Mouse (Mus musculus) MEL (cell line): ENCODE measurements around the gene Pcca. TPM values are rescaled to one million over a fixed set of nuclear protein-coding genes. Genes with fewer than 3 reads are reported as not detected.

Source experiments
- DNase-seq: peaks from one replicate; pipeline ENCODE4 v3.0.0; 2011; ENCODE audit warnings: low read depth, low spot score
- H3K27ac ChIP-seq: 2 replicates; pipeline ENCODE4 v1.5.1; 2012; ENCODE audit warnings: low read depth, mild to moderate bottlenecking, control low read depth, low read length, moderate library complexity; ENCODE audit not compliant: control insufficient read depth
- H3K27me3 ChIP-seq, 2 experiments: fragments of 150-350 bp in 1 of 2; sonication (generic) in 1 of 2; 2 replicates each; pipeline ENCODE4 v1.6.1; 2012; ENCODE audit warnings: low read length in 2 of 2, mild to moderate bottlenecking in 2 of 2, improper control_type of control experiment in 1 of 2, moderate library complexity in 1 of 2; ENCODE audit not compliant: insufficient read depth in 2 of 2, control insufficient read depth in 1 of 2
- H3K36me3 ChIP-seq, 2 experiments: 2 replicates each; pipeline ENCODE4 v1.6.1; 2012 to 2014; ENCODE audit warnings: low read length in 2 of 2, improper control_type of control experiment in 1 of 2, inconsistent platforms in 1 of 2, mild to moderate bottlenecking in 1 of 2; ENCODE audit not compliant: insufficient read depth in 2 of 2, control insufficient read depth in 1 of 2
- H3K4me1 ChIP-seq, 2 experiments: fragments of 150-350 bp in 1 of 2; sonication (generic) in 1 of 2; 2 replicates each; pipeline ENCODE4 v1.6.1; 2012; ENCODE audit warnings: low read length in 2 of 2, improper control_type of control experiment in 1 of 2, mild to moderate bottlenecking in 1 of 2; ENCODE audit not compliant: insufficient read depth in 2 of 2, control insufficient read depth in 1 of 2
- H3K4me3 ChIP-seq, 2 experiments: fragments of 150-350 bp in 1 of 2; sonication (generic) in 1 of 2; 2 replicates each; pipeline ENCODE4 v1.5.1; 2012; ENCODE audit warnings: low read depth in 2 of 2, low read length in 2 of 2, mild to moderate bottlenecking in 2 of 2, moderate library complexity in 2 of 2, control low read depth in 1 of 2, improper control_type of control experiment in 1 of 2; ENCODE audit not compliant: control insufficient read depth in 1 of 2, insufficient read depth in 1 of 2
- H3K79me2 ChIP-seq: 2 replicates; pipeline ENCODE4 v1.6.1; 2012; ENCODE audit warnings: mild to moderate bottlenecking, low read length, moderate library complexity; ENCODE audit not compliant: control insufficient read depth, poor library complexity, insufficient read depth
- H3K9ac ChIP-seq: 2 replicates; pipeline ENCODE4 v1.6.1; 2012; ENCODE audit warnings: low read depth, mild to moderate bottlenecking, control low read depth, low read length, moderate library complexity; ENCODE audit not compliant: control insufficient read depth, poor library complexity, severe bottlenecking
- H3K9me3 ChIP-seq: fragments of 150-350 bp; sonication (generic); replicated peaks from 2 replicates; pipeline ENCODE4 v1.6.1; 2012; ENCODE audit warnings: mild to moderate bottlenecking, low read length, improper control_type of control experiment, moderate library complexity; ENCODE audit not compliant: insufficient read depth
- BHLHE40 ChIP-seq: IDR thresholded peaks from 2 replicates; pipeline ENCODE4 v1.6.1; 2012; ENCODE audit warnings: low read depth, mild to moderate bottlenecking, inconsistent platforms, low read length, improper control_type of control experiment, borderline replicate concordance
- CHD2 ChIP-seq: IDR thresholded peaks from 2 replicates; pipeline ENCODE4 v1.6.1; 2011; ENCODE audit warnings: low read length, improper control_type of control experiment
- E2F4 ChIP-seq: IDR thresholded peaks from 2 replicates; pipeline ENCODE4 v1.6.1; 2011; ENCODE audit warnings: low read depth, low read length, improper control_type of control experiment, borderline replicate concordance
- ELF1 ChIP-seq: IDR thresholded peaks from 2 replicates; pipeline ENCODE4 v1.6.1; 2014; ENCODE audit warnings: low read depth, mild to moderate bottlenecking, inconsistent platforms, low read length, improper control_type of control experiment, moderate library complexity
- EP300 ChIP-seq, 2 experiments: IDR thresholded peaks; 2 replicates each; pipeline ENCODE4 v1.6.1; 2011; ENCODE audit warnings: improper control_type of control experiment in 2 of 2, low read length in 2 of 2, low read depth in 1 of 2, mild to moderate bottlenecking in 1 of 2
- ETS1 ChIP-seq: IDR thresholded peaks from 2 replicates; pipeline ENCODE4 v1.6.1; 2012; ENCODE audit warnings: low read depth, mild to moderate bottlenecking, inconsistent platforms, low read length, improper control_type of control experiment, moderate library complexity
- GABPA ChIP-seq: IDR thresholded peaks from 2 replicates; pipeline ENCODE4 v1.6.1; 2012; ENCODE audit warnings: low read depth, mild to moderate bottlenecking, inconsistent platforms, low read length, improper control_type of control experiment, moderate library complexity
- GATA1 ChIP-seq: IDR thresholded peaks from 2 replicates; pipeline ENCODE4 v1.6.1; 2011; ENCODE audit warnings: low read depth, low read length, improper control_type of control experiment
- JUND ChIP-seq: IDR thresholded peaks from 2 replicates; pipeline ENCODE4 v1.6.1; 2011; ENCODE audit warnings: low read depth, mild to moderate bottlenecking, improper control_type of control experiment, low read length
- KAT2A ChIP-seq: conservative IDR thresholded peaks from 2 replicates; pipeline ENCODE4 v1.6.1; 2012; ENCODE audit warnings: low read depth, low read length, improper control_type of control experiment, inconsistent platforms
- MEF2A ChIP-seq: IDR thresholded peaks from 2 replicates; pipeline ENCODE4 v1.6.1; 2014; ENCODE audit warnings: low read depth, mild to moderate bottlenecking, inconsistent platforms, low read length, improper control_type of control experiment; ENCODE audit not compliant: poor library complexity, insufficient replicate concordance, severe bottlenecking; ENCODE audit errors: extremely low read depth
- MYB ChIP-seq: IDR thresholded peaks from 2 replicates; pipeline ENCODE4 v1.6.1; 2011; ENCODE audit warnings: mild to moderate bottlenecking, low read depth, low read length, improper control_type of control experiment
- MYC ChIP-seq: IDR thresholded peaks from 2 replicates; pipeline ENCODE4 v1.6.1; 2011; ENCODE audit warnings: low read depth, mild to moderate bottlenecking, low read length, improper control_type of control experiment, moderate library complexity
- NELFE ChIP-seq: IDR thresholded peaks from 2 replicates; pipeline ENCODE4 v1.6.1; 2011; ENCODE audit warnings: low read depth, low read length, improper control_type of control experiment
- POLR2A ChIP-seq, 2 experiments: IDR thresholded peaks; 2 replicates each; pipeline ENCODE4 v1.6.1; 2011 to 2012; ENCODE audit warnings: low read length in 2 of 2, mild to moderate bottlenecking in 2 of 2, control low read depth in 1 of 2, improper control_type of control experiment in 1 of 2, low read depth in 1 of 2, moderate library complexity in 1 of 2; ENCODE audit not compliant: control insufficient read depth in 1 of 2, insufficient read depth in 1 of 2, poor library complexity in 1 of 2
- POLR2AphosphoS5 ChIP-seq: IDR thresholded peaks from 2 replicates; pipeline ENCODE4 v1.6.1; 2012; ENCODE audit warnings: low read depth, borderline replicate concordance, mild to moderate bottlenecking, inconsistent platforms, low read length, moderate library complexity, mixed read lengths
- RAD21 ChIP-seq: IDR thresholded peaks from 2 replicates; pipeline ENCODE4 v1.6.1; 2011; ENCODE audit warnings: mild to moderate bottlenecking, low read depth, low read length, improper control_type of control experiment
- RCOR1 ChIP-seq: IDR thresholded peaks from 2 replicates; pipeline ENCODE4 v1.6.1; 2012; ENCODE audit warnings: low read depth, mild to moderate bottlenecking, inconsistent platforms, low read length, improper control_type of control experiment
- TCF12 ChIP-seq: IDR thresholded peaks from 2 replicates; pipeline ENCODE4 v1.6.1; 2014; ENCODE audit warnings: low read depth, mild to moderate bottlenecking, inconsistent platforms, low read length, improper control_type of control experiment, moderate library complexity
- UBTF ChIP-seq: IDR thresholded peaks from 2 replicates; pipeline ENCODE4 v1.6.1; 2012; ENCODE audit warnings: low read depth, mild to moderate bottlenecking, inconsistent platforms, low read length, improper control_type of control experiment, moderate library complexity, borderline replicate concordance; ENCODE audit not compliant: insufficient read depth
- USF1 ChIP-seq: IDR thresholded peaks from 2 replicates; pipeline ENCODE4 v1.6.1; 2014; ENCODE audit warnings: low read depth, mild to moderate bottlenecking, inconsistent platforms, low read length, improper control_type of control experiment, moderate library complexity
- ZC3H11A ChIP-seq: IDR thresholded peaks from 2 replicates; pipeline ENCODE4 v1.6.1; 2012; ENCODE audit warnings: low read depth, mild to moderate bottlenecking, inconsistent platforms, low read length, improper control_type of control experiment
- ZKSCAN1 ChIP-seq: IDR thresholded peaks from 2 replicates; pipeline ENCODE4 v1.6.1; 2012; ENCODE audit warnings: low read depth, mild to moderate bottlenecking, inconsistent platforms, low read length, improper control_type of control experiment, moderate library complexity
- ZMIZ1 ChIP-seq: IDR thresholded peaks from 2 replicates; pipeline ENCODE4 v1.6.1; 2012; ENCODE audit warnings: low read depth, mild to moderate bottlenecking, inconsistent platforms, low read length, improper control_type of control experiment, moderate library complexity
- ZNF384 ChIP-seq: IDR thresholded peaks from 2 replicates; pipeline ENCODE4 v1.6.1; 2012; ENCODE audit warnings: low read depth, mild to moderate bottlenecking, inconsistent platforms, low read length, improper control_type of control experiment
- polyA plus RNA-seq, 2 experiments: library from polyadenylated mRNA; stranded (reverse) in 1 of 2; unstranded in 1 of 2; fragments of >175 nt in 1 of 2; fragments of >200 nt in 1 of 2; gene quantifications; 2 replicates each; pipeline versions ENCODE4 v1.2.1 to v1.2.4; 2012; ENCODE audit warnings: low replicate concordance in 2 of 2, low read depth in 1 of 2; ENCODE audit not compliant: insufficient read length in 2 of 2, insufficient read depth in 1 of 2, missing spikeins in 1 of 2
- total RNA-seq: library from RNA; depleted of rRNA; stranded (reverse); fragments of 300-350 nt; gene quantifications from 2 replicates; pipeline ENCODE4 v1.2.3, GENCODE M21; 2012

Pcca gene
- total and polyA plus RNA-seq, 3 experiments: 21.2 to 22.7 TPM; not detected in 1

GRCm38 (mm10) chr14:122639168-122639720 lies 105.1 kb downstream of the Pcca start:
- no peak overlapping the region for H3K27ac ChIP-seq
- H3K4me1 ChIP-seq: peaks cover 5 to 8% of the 10 kb centered on the region in 2 experiments
- no peak overlapping the region for H3K9ac ChIP-seq
- no peaks in the 10 kb centered on the region for H3K9me3 ChIP-seq
- no peak overlapping the region for H3K4me3 ChIP-seq
- H3K79me2 ChIP-seq: no peaks in the 10 kb centered on the region
- peaks cover 0 to 25% of the 10 kb centered on the region in 2 experiments; a peak in 2 of 4 replicates for H3K36me3 ChIP-seq
- peak; percentile 41 for DNase-seq
- TF ChIP-seq JUND (no peak), KAT2A (no peak), EP300 (IDR thresholded peaks at IDR 0.05; ENCODE audit: low read depth in 1 of 2, low read length in 2 of 2) (peak; percentile 41 to 46; a peak in 2 of 4 replicates), TCF12 (peak; percentile 45; the same call in 1 of the 2 replicates), E2F4 (no peak), GATA1 (peak; percentile 63; the same call in 1 of the 2 replicates)
- TF ChIP-seq, all 39 proteins: peak for 3
- H3K27me3 ChIP-seq: no peaks in the 10 kb centered on the region

- Histone ChIP-seq H3K27ac (no peak overlapping the region), H3K9ac (no peak overlapping the region), H3K79me2 (no peaks in the 10 kb centered on the region), H3K4me1 (peaks cover 10 to 14% of the 10 kb centered on the region in 2 experiments), H3K36me3 (peaks cover 0 to 33% of the 10 kb centered on the region in 2 experiments; a peak in 2 of 4 replicates)
- peak; percentile 41 for DNase-seq
- TF ChIP-seq GATA1 (peak; percentile 69), CHD2 (no peak), ZNF384 (no peak), MYC (no peak), JUND (no peak), RCOR1 (no peak; the same call in 1 of the 2 replicates), KAT2A (no peak), BHLHE40 (no peak), RAD21 (no peak), ZMIZ1 (no peak), NELFE (no peak), EP300 (IDR thresholded peaks at IDR 0.05; ENCODE audit: low read depth in 1 of 2, low read length in 2 of 2) (peak; percentile 50 to 70; a peak in 3 of 4 replicates), ETS1 (peak; percentile 38; the same call in 1 of the 2 replicates), ZKSCAN1 (no peak), POLR2A (IDR thresholded peaks at IDR 0.05; ENCODE audit: control insufficient read depth in 1 of 2, insufficient read depth in 1 of 2, low read depth in 1 of 2, low read length in 2 of 2, poor library complexity in 1 of 2) (no peak), MEF2A (no peak), UBTF (no peak), USF1 (no peak), MYB (no peak), ZC3H11A (no peak), GABPA (no peak), ELF1 (no peak), POLR2AphosphoS5 (no peak)
- TF ChIP-seq, all 39 proteins: peak for 3
- Histone ChIP-seq H3K27me3 (no peaks in the 10 kb centered on the region), H3K4me3 (no peak overlapping the region), H3K9me3 (no peaks in the 10 kb centered on the region)
These were observed 108.3 kb downstream of the Pcca start for GRCm38 (mm10) chr14:122642432-122642831.
